Mouse (Mus musculus) kidney, postnatal 36 days (tissue): Measurements from ENCODE around the gene Mpv17l.
"Not testable (repeated sequence)": the region's sequence is repeated elsewhere in the genome, so short reads cannot be mapped to it uniquely, and the experiment has no call there.

Experiments used
- DNase-seq, 2 experiments: peaks; one replicate each; pipeline ENCODE4 v3.0.0; 2021 to 2022; ENCODE audit warnings: mixed read lengths in 2 of 2

The Mpv17l gene

GRCm38 (mm10) chr16:13902888-13903483 lies at the start of gene Mpv17l, which contains the start of gene Pdxdc1:
Gene Mpv17l, plus strand, starts transcription at chr16:13903161.
Gene Pdxdc1, minus strand, starts transcription at chr16:13903131.
- peak; percentile 97 to 99 for DNase-seq

GRCm38 (mm10) chr16:13853886-13854285 lies 49.1 kb upstream of the Mpv17l start:
- DNase-seq, result no peak

GRCm38 (mm10) chr16:13866076-13866475 lies 36.9 kb upstream of the Mpv17l start:
- peak in 1 of 2 experiments; percentile 4 for DNase-seq

- no peak for DNase-seq
Measured at GRCm38 (mm10) chr16:13866616-13867015, 36.3 kb upstream of the Mpv17l start.

GRCm38 (mm10) chr16:13867406-13867805 lies 35.6 kb upstream of the Mpv17l start:
- not testable (repeated sequence) for DNase-seq

- DNase-seq, result no peak
Measured at GRCm38 (mm10) chr16:13867910-13868514, 34.9 kb upstream of the Mpv17l start.

GRCm38 (mm10) chr16:13875483-13875882 lies 27.5 kb upstream of the Mpv17l start:
- DNase-seq, result no peak

GRCm38 (mm10) chr16:13883094-13883774 lies 19.7 kb upstream of the Mpv17l start:
- DNase-seq, result no peak

- DNase-seq, result no peak
Measured at GRCm38 (mm10) chr16:13890449-13890848, 12.5 kb upstream of the Mpv17l start.

GRCm38 (mm10) chr16:13892850-13893249 lies 10.1 kb upstream of the Mpv17l start:
- DNase-seq, result no peak

GRCm38 (mm10) chr16:13894097-13894496 lies 8.9 kb upstream of the Mpv17l start:
- no peak for DNase-seq

GRCm38 (mm10) chr16:13895740-13896139 lies 7.2 kb upstream of the Mpv17l start:
- no peak for DNase-seq

GRCm38 (mm10) chr16:13896357-13896756 lies 6.6 kb upstream of the Mpv17l start:
- no peak for DNase-seq

- no peak for DNase-seq
Measured at GRCm38 (mm10) chr16:13898981-13899380, 4.0 kb upstream of the Mpv17l start.

GRCm38 (mm10) chr16:13902397-13902831 lies 547 bp upstream of the Mpv17l start:
- peak in 1 of 2 experiments; percentile 19 for DNase-seq

GRCm38 (mm10) chr16:13903488-13903887 lies 527 bp downstream of the Mpv17l start:
- DNase-seq, result peak; percentile 82 to 85

GRCm38 (mm10) chr16:13907297-13907696 lies 4.3 kb downstream of the Mpv17l start:
- DNase-seq, result no peak

- no peak for DNase-seq
Measured at GRCm38 (mm10) chr16:13920093-13920492, 17.1 kb downstream of the Mpv17l start.

- peak; percentile 31 to 56 for DNase-seq
Measured at GRCm38 (mm10) chr16:13921063-13921462, 18.1 kb downstream of the Mpv17l start.

- DNase-seq, result no peak
Measured at GRCm38 (mm10) chr16:13921781-13922180, 18.8 kb downstream of the Mpv17l start.

- peak in 1 of 2 experiments; percentile 27 for DNase-seq
Measured at GRCm38 (mm10) chr16:13922499-13922898, 19.5 kb downstream of the Mpv17l start.

GRCm38 (mm10) chr16:13922966-13923365 lies 20.0 kb downstream of the Mpv17l start:
- peak in 1 of 2 experiments; percentile 39 for DNase-seq

GRCm38 (mm10) chr16:13927456-13928075 lies 24.6 kb downstream of the Mpv17l start:
- peak in 1 of 2 experiments; percentile 59 for DNase-seq
